Mouse (Mus musculus): ENCODE data around the gene Pcbp3.

DNA sequence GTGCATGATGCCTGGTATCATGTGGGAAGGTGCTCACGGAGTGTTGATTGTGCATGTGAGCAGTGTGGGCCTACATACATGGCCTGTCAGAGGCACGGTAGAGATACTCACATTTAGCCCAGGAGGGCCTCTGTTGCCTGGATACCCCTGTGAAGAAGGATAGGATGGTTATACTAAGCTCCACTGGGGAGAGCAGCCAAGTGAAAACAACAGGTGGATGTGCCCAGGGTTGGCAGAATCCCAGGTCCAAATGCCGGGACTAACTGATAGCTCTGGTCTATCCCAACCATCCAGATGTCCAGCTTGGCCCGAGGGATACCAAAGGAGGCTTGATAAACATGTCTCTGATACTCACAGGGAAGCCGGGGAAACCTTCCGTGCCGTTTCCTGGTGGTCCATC, 247.4 kb downstream of the Pcbp3 start:
- TF ChIP-seq CTCF (IDR thresholded peaks at IDR 0.05; ENCODE audit: low read depth) (no peak), EP300 (optimal IDR thresholded peaks at IDR 0.05) (no peak)

Data from stomach, postnatal 0 days (tissue).